Mouse (Mus musculus) thymus, postnatal 25 days (tissue): ENCODE data around the gene Trim69.
A peak's percentile ranks its signal among the peaks of the same experiment; 100 is the strongest.

Experiments
- DNase-seq: peaks from one replicate; pipeline ENCODE4 v3.0.0; 2022

Trim69 gene

GRCm38 (mm10) chr2:122153681-122154365 is 6.7 kb upstream of the Trim69 start:
- DNase-seq = no peak

- DNase-seq = no peak
Measured at GRCm38 (mm10) chr2:122154479-122154878, 6.0 kb upstream of the Trim69 start.

GRCm38 (mm10) chr2:122155292-122155691 is 5.2 kb upstream of the Trim69 start:
- no peak for DNase-seq

DNA sequence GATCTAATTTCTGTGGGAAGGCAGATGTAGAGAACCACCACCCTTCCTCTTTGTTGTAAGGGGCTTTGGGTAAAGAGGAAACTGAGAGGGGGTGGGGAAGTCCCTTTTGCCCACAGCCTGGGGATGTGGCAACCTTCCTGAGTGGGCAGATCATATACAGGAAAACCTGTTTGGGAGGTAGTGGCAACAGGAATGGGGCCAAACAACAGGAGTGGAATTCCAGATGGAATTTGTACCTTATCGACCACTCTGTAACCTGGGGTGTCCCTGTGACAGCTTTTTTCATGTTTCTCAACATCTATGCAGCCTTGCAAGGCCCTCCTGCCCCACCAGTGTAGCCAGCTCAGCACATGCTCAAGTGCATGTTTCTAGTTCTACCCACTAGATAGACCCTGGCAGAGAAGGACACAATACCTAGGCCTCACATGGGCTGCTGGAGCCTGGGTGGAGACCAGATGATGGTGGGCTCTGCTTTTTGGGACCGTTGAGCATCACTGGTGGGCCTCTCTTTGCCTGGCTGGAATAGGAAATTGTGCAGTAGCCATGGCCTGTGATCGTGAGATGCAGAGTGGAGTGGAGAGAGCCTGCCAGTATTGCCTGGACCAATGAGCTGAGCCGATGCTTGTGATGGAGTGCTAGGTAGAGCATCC is 4.3 kb upstream of the Trim69 start:
- no peak for DNase-seq

DNA sequence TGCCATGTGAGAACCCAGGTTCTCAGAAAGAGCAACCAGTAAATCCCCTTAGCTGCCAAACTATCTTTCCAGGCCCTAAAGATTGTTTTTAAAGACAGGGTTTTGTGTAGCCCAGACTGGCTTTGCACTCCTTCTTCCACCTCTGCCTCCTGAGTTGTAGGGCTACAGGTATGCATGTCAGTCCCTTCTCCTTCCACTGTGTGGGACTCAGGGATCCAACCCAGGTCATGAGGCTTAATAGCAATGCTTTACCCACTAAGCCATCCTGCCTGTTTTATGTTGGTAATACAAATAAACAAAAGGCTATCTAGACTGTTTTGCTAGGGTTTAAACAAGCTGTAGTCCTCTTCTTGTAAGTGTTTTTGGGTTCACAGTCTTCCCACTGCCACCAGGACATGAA is 2.9 kb upstream of the Trim69 start:
- no peak for DNase-seq

DNA sequence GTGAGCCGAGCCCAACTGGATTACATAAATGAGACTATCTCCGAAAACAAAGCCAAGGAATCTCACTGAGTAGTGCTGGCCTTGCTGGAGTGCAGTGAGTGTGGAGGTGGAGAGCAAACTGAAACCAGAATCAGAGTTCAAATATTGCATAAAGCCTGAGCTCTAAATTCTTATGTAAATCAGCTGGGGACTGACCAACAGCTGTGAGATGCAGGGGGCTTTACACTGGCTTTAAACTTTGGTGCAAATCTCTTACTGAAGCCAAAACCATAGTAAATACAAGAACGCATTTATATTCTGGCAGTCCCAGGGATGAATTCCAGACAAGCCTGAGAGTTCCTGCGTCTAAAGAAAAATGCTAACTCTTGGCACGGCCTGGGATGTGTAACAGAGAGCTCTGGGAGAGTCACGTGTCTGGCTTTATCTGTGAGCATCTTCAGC is 2.1 kb upstream of the Trim69 start:
- DNase-seq = no peak

- peak; percentile 40 for DNase-seq
Measured at GRCm38 (mm10) chr2:122159667-122160066, 833 bp upstream of the Trim69 start.

GRCm38 (mm10) chr2:122161542-122161941 is 1.0 kb downstream of the Trim69 start:
- no peak for DNase-seq

GRCm38 (mm10) chr2:122162529-122162928 is 2.0 kb downstream of the Trim69 start:
- no peak for DNase-seq

DNA sequence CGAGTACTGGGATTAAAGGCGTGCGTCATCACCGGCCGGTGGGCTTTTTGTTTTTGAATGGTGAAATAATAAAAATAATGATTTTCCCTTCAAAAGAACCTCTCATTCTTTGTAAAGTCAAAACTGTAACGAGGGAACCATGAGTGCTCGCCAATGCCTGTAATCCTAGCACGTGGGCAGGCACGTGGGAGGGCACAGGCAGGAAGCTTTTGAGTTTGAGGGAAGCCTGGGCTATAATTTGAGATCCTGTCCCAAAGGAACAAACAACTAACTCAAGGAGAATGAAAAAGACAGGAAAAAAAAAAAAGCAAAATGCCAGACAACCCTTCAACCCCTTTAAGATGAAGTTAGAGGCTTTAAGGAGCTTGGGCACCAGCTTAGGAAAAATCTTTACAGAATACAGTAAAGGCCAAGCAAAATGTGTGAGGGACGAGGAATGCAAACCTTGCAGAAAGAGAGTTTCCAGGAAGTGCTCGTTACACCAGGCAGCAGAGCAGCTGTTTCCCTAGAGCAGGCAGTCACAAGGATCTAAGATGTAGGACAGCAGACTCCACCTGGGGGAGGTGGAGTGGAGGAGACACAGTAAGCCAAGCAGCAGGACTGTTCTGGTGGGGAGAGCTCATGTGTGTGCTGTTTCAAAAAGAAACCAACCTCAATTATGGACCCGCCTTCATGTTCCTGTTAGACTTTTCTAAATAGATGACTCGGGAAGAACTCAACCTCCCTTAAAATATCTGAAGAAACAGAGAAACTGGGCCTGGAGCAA is 3.1 kb downstream of the Trim69 start:
- no peak for DNase-seq

- DNase-seq = no peak
Measured at GRCm38 (mm10) chr2:122164293-122164692, 3.8 kb downstream of the Trim69 start.

- no peak for DNase-seq
Measured at GRCm38 (mm10) chr2:122171292-122171691, 10.8 kb downstream of the Trim69 start.

- no peak for DNase-seq
Measured at GRCm38 (mm10) chr2:122172188-122172587, 11.7 kb downstream of the Trim69 start.

GRCm38 (mm10) chr2:122180051-122180822 is 19.7 kb downstream of the Trim69 start:
- DNase-seq = peak; percentile 49

- DNase-seq = no peak
Measured at GRCm38 (mm10) chr2:122185086-122185485, 24.6 kb downstream of the Trim69 start.

- no peak for DNase-seq
Measured at GRCm38 (mm10) chr2:122186106-122186505, 25.6 kb downstream of the Trim69 start, which contains the start of the genes Patl2 and Terb2. Patl2 (minus strand) TSS chr2:122186189. Terb2 (plus strand) TSS chr2:122186272.

DNA sequence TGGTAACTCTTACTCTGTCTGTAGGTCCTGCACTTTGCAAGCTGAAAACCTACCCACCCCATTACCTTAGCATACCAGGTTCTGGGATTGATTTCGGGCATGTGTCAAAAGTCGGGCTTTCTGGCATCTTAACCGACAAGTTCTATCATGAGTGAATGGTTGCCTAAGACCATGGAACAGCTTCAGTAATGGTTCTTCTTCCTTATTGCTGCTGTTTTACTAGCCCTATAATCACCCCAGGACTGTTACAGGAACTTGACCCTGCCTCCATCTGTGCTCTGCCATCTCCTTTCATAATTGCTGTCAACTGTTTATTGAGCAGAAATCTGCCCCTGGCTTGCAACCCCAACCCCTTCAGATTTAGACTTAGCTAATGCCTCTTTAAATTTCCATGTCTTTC is 26.3 kb downstream of the Trim69 start:
- DNase-seq = no peak

GRCm38 (mm10) chr2:122191849-122192248 is 31.3 kb downstream of the Trim69 start:
- DNase-seq = no peak

DNA sequence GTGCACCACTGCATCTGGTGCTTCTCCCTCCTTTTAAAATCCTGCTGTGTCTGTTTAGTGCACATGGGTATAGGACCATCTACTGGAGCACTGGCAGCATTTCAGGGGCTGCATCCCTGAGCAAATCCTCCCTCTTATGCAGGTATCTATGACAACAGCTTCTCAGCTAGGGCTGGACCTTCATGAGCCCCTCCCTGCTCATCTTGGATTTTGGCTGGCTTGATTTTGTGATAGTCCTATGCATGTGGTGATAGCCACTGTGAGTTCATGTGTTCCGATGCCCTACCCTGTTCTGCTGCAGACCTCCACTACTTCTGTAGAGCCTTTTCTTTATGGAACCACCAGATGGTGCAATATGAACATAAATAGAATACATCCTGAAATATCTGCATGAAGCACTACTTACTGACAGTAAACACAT is 34.0 kb downstream of the Trim69 start:
- no peak for DNase-seq

DNA sequence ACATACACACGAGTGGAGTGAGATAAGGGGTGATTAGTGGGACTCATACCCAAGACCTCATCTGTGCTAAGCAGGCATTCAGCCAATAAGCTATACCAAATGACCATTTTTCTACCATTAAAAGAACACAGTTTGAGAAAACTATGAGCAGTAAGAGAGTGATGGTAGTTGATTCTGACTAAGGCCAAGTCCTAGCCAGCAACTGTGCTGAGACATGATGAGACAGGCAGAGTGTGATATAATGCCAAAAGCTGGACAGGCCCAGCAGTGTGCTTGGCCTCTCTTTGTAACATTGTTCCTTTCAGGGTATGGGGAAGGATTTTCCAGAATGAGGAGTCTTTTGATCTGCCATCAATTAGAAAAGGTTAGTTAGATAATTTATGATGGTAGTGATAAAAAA is 41.0 kb downstream of the Trim69 start:
- no peak for DNase-seq

- no peak for DNase-seq
Measured at GRCm38 (mm10) chr2:122206440-122207107, 46.1 kb downstream of the Trim69 start.

- no peak for DNase-seq
Measured at GRCm38 (mm10) chr2:122210534-122211228, 50.2 kb downstream of the Trim69 start.
